Mouse (Mus musculus): ENCODE data around the gene Skint8. TPM values are rescaled to one million over a fixed set of nuclear protein-coding genes. Genes with fewer than 3 reads are reported as not detected.
A peak's percentile ranks its signal among the peaks of the same experiment; 100 is the strongest.
"Not testable (repeated sequence)": the region's sequence is repeated elsewhere in the genome, so short reads cannot be mapped to it uniquely, and the experiment has no call there.

The Skint8 gene
- polyA plus RNA-seq, 1 experiment from 2014 or later: not detected

DNA sequence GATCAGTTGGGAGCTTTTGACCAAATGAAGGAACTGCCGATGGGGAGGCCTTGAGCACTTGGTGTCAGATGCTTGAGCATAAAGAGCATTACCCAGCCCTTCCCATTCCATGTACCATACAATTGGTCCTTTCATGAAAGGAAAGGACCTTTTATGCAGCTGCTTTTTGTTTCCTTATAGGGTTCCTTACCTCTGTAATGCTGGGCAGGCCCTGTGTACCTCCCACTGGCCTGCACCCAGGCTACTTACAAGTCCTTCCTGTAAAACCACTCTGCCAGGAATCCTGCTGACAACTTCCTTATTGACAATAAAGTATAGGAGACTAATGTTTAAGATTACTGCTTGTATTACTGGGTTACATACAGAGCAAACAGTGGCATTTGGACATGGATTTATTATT lies 17.7 kb upstream of the Skint8 start:
- 74% methylated on average over 1 of the region's 1 CpGs for WGBS
- no peaks in the 10 kb centered on the region for H3K36me3 ChIP-seq (ENCODE audit: control insufficient read depth, insufficient read depth, low read length)
- no peaks in the 10 kb centered on the region for H3K27me3 ChIP-seq (ENCODE audit: control insufficient read depth, insufficient read depth, low read length)
- H3K4me1 ChIP-seq (ENCODE audit: control insufficient read depth, insufficient read depth, low read length): no peaks in the 10 kb centered on the region
- no peak overlapping the region for H3K4me3 ChIP-seq (ENCODE audit: low read depth, low read length)
- no peaks in the 10 kb centered on the region for H3K9me3 ChIP-seq (ENCODE audit: control insufficient read depth, low read length)
- ATAC-seq (ENCODE audit: low read depth): no peak
- no peak overlapping the region for H3K4me2 ChIP-seq (ENCODE audit: low read depth, low read length)
- H3K27ac ChIP-seq (ENCODE audit: low read depth, low read length): no peak overlapping the region
- no peak overlapping the region for H3K9ac ChIP-seq (replicated peaks; ENCODE audit: low read depth, low read length)

DNA sequence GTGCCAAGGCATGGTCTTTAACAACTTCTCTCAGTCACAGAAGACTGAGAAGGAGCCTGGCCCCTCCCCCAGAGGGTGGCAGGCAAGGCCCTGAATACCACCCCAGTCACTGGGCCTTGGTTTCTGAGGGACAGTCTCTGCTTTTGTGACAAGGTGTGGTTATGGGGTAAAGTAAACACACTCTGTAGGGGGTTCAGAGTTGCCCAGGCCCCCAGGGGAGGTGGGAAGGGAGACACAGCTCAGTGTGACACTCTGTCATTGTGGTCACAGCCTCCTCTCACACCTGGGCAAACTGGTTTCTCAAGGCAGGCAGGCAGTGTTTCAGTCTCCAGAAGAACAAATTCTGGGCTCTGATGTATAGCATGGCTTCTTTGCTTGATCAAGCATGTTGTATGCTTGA lies 16.4 kb upstream of the Skint8 start, which contains the start of gene Slc5a9:
Gene Slc5a9, minus strand, starts transcription at position 144 of the 400 bp plus-strand sequence.
- H3K4me2 ChIP-seq (ENCODE audit: low read depth, low read length): no peak within 1 kb of the TSS
- H3K27me3 ChIP-seq (ENCODE audit: control insufficient read depth, insufficient read depth, low read length): no peaks in the 10 kb centered on the region
- H3K36me3 ChIP-seq (ENCODE audit: control insufficient read depth, insufficient read depth, low read length): no peaks in the 10 kb centered on the region
- H3K4me1 ChIP-seq (ENCODE audit: control insufficient read depth, insufficient read depth, low read length): no peaks in the 10 kb centered on the region
- no peak for ATAC-seq (ENCODE audit: low read depth)
- no peak within 1 kb of the TSS for H3K27ac ChIP-seq (ENCODE audit: low read depth, low read length)
- H3K9ac ChIP-seq (replicated peaks; ENCODE audit: low read depth, low read length): no peak within 1 kb of the TSS
- H3K9me3 ChIP-seq (ENCODE audit: control insufficient read depth, low read length): no peaks in the 10 kb centered on the region
- H3K4me3 ChIP-seq (ENCODE audit: low read depth, low read length): no peak within 1 kb of the TSS

DNA sequence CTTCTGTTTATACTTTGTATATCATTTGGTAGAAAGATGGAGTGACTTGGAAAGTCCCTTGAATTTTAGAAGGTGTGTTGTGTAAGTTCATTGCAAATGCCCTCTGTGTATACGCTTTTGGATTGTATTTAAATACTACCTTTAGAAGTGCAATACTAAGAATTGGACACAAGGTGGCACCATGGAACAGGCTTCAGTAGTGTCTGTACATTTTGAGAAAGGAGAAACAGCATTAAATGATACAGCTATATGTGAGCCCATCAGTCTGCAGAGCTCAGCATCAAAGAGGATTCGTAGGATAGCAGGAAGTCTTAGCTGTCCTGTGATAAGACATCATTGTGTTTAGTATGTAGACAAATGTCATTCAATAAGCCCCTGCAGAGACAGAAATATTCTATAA lies 11.3 kb upstream of the Skint8 start:
- Histone ChIP-seq H3K9ac (replicated peaks; ENCODE audit: low read depth, low read length) (no peak overlapping the region), H3K36me3 (ENCODE audit: control insufficient read depth, insufficient read depth, low read length) (no peaks in the 10 kb centered on the region), H3K4me3 (ENCODE audit: low read depth, low read length) (no peak overlapping the region), H3K9me3 (ENCODE audit: control insufficient read depth, low read length) (no peaks in the 10 kb centered on the region), H3K4me2 (ENCODE audit: low read depth, low read length) (no peak overlapping the region), H3K27ac (ENCODE audit: low read depth, low read length) (no peak overlapping the region), H3K27me3 (ENCODE audit: control insufficient read depth, insufficient read depth, low read length) (no peaks in the 10 kb centered on the region), H3K4me1 (ENCODE audit: control insufficient read depth, insufficient read depth, low read length) (no peaks in the 10 kb centered on the region)
- peak; percentile 73; the same call in 1 of the 2 replicates for ATAC-seq (ENCODE audit: low read depth)
- WGBS: 49% methylated on average over 2 of the region's 2 CpGs

DNA sequence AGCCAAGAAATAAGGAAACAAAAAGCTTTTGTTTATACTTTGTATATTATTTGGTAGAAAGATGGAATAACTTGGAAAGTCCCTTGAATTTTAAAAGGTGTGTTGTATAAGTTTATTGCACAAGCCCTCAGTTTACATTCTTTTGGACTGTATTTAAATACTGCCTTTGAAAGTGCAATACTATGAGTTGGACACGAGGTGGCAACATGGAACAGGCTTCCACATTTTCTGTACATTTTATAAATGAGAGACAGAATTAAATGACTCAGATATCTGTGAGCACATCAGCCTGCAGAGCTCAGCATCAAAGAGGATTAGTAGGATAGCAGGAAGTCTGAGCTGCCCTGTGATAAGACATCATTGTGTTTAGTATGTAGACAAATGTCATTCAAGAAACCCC lies 42.1 kb downstream of the Skint8 start:
- WGBS: 17% methylated on average over 1 of the region's 1 CpGs
- no peaks in the 10 kb centered on the region for H3K27me3 ChIP-seq (ENCODE audit: control insufficient read depth, insufficient read depth, low read length)
- no peaks in the 10 kb centered on the region for H3K36me3 ChIP-seq (ENCODE audit: control insufficient read depth, insufficient read depth, low read length)
- H3K4me3 ChIP-seq (ENCODE audit: low read depth, low read length): no peak overlapping the region
- H3K27ac ChIP-seq (ENCODE audit: low read depth, low read length): no peak overlapping the region
- no peaks in the 10 kb centered on the region for H3K4me1 ChIP-seq (ENCODE audit: control insufficient read depth, insufficient read depth, low read length)
- H3K4me2 ChIP-seq (ENCODE audit: low read depth, low read length): no peak overlapping the region
- no peak for ATAC-seq (ENCODE audit: low read depth)
- H3K9ac ChIP-seq (replicated peaks; ENCODE audit: low read depth, low read length): no peak overlapping the region
- H3K9me3 ChIP-seq (ENCODE audit: control insufficient read depth, low read length): no peaks in the 10 kb centered on the region

DNA sequence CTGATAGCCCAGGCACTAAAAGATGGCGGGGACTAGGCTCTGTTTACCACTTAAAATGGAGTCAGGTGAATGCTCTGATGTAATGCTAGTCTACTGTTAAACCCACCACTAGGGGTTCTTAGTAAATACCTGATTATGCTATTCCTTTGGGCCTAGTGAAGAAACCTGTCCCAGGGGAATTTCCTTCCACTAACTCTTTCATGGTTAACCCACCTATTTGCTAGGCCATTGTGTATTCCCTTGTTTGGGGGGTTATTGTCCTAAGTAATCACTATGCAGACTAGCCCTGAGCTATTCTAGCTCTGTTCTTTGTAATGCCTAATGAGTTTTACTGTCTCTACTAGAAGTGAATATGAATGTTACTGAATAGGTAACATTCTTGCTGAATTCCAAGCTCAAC lies 44.0 kb downstream of the Skint8 start:
- not testable (repeated sequence) for H3K4me1 ChIP-seq (ENCODE audit: control insufficient read depth, insufficient read depth, low read length); H3K27me3 ChIP-seq (ENCODE audit: control insufficient read depth, insufficient read depth, low read length); H3K27ac ChIP-seq (ENCODE audit: low read depth, low read length); H3K9ac ChIP-seq (replicated peaks; ENCODE audit: low read depth, low read length); H3K9me3 ChIP-seq (ENCODE audit: control insufficient read depth, low read length); ATAC-seq (ENCODE audit: low read depth); H3K36me3 ChIP-seq (ENCODE audit: control insufficient read depth, insufficient read depth, low read length); H3K4me2 ChIP-seq (ENCODE audit: low read depth, low read length); H3K4me3 ChIP-seq (ENCODE audit: low read depth, low read length)
- 81% methylated on average over 1 of the region's 1 CpGs for WGBS

DNA sequence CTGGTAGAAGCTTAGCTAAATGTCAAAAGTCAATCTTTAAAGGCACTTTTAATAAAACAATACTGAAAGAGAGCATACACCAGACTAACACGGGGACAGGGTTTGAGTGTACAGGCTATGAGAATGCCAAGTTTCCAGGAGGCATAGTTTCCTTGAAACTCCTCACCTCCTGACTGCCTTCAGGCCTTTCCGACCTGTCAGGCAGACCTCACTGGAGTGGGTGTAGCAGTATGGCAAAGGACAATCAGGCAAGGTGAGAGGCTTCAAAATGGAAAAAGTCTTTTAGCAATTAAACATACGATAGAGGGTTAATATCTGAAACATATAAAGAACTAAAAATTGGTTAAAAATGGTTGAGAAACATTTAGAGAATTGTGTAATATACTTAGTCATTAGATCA lies 44.5 kb downstream of the Skint8 start:
- 87% methylated on average over 3 of the region's 3 CpGs for WGBS
- ATAC-seq (ENCODE audit: low read depth): no peak
- no peak overlapping the region for H3K4me3 ChIP-seq (ENCODE audit: low read depth, low read length)

DNA sequence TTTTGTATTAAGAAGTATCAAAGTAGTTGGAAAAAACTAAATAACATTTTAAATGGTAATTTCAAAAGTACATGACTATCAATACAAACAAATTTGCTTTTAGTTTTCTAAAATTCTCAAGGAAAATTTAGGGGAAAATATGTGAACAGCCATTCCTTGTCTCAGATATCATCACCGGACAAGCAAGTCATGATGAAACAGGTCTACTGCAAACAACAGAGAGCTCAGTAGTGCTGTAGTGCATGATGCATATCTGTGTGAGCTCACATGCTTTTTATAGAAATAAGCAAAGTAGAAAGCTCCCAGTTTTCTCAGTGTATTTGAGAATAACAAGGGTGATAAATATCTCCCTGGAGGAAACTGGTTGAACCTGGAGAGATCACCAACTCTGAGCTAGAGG lies 53.4 kb downstream of the Skint8 start, which contains the start of gene Skint7:
Gene Skint7, plus strand, starts transcription at position 301 of the 400 bp plus-strand sequence.
- H3K9ac ChIP-seq (replicated peaks; ENCODE audit: low read depth, low read length): no peak within 1 kb of the TSS
- H3K27me3 ChIP-seq (ENCODE audit: control insufficient read depth, insufficient read depth, low read length): no peaks in the 10 kb centered on the region
- no peaks in the 10 kb centered on the region for H3K36me3 ChIP-seq (ENCODE audit: control insufficient read depth, insufficient read depth, low read length)
- no peak within 1 kb of the TSS for H3K27ac ChIP-seq (ENCODE audit: low read depth, low read length)
- no peak within 1 kb of the TSS for H3K4me2 ChIP-seq (ENCODE audit: low read depth, low read length)
- H3K9me3 ChIP-seq (ENCODE audit: control insufficient read depth, low read length): no peaks in the 10 kb centered on the region
- no peak within 1 kb of the TSS for H3K4me3 ChIP-seq (ENCODE audit: low read depth, low read length)
- ATAC-seq (ENCODE audit: low read depth): no peak
- H3K4me1 ChIP-seq (ENCODE audit: control insufficient read depth, insufficient read depth, low read length): no peaks in the 10 kb centered on the region
- WGBS: 94% methylated on average over 1 of the region's 1 CpGs

More for the DNA sequence above, 44.5 kb downstream of the Skint8 start:
- Histone ChIP-seq H3K9ac (replicated peaks; ENCODE audit: low read depth, low read length) (no peak overlapping the region), H3K27me3 (ENCODE audit: control insufficient read depth, insufficient read depth, low read length) (no peaks in the 10 kb centered on the region), H3K36me3 (ENCODE audit: control insufficient read depth, insufficient read depth, low read length) (no peaks in the 10 kb centered on the region), H3K27ac (ENCODE audit: low read depth, low read length) (no peak overlapping the region), H3K4me1 (ENCODE audit: control insufficient read depth, insufficient read depth, low read length) (no peaks in the 10 kb centered on the region), H3K9me3 (ENCODE audit: control insufficient read depth, low read length) (no peaks in the 10 kb centered on the region), H3K4me2 (ENCODE audit: low read depth, low read length) (no peak overlapping the region)

Other genes with a start within 250 kb of the Skint8 start
- gene Spata6, start 199.4 kb upstream of the Skint8 start, polyA plus RNA-seq (2014; fragmentation: Nextera tagmentation; extraction: Ambion mirVana): 11.8 and 16.9 TPM in 2 replicates
- not detected in 2 replicates for gene Slc5a9, start 16.5 kb upstream of the Skint8 start, polyA plus RNA-seq (2014; fragmentation: Nextera tagmentation; extraction: Ambion mirVana)
- gene Skint7, start 53.5 kb downstream of the Skint8 start, polyA plus RNA-seq (2014; fragmentation: Nextera tagmentation; extraction: Ambion mirVana): not detected in 2 replicates
- gene Skint1, start 86.9 kb downstream of the Skint8 start, polyA plus RNA-seq (2014; fragmentation: Nextera tagmentation; extraction: Ambion mirVana): not detected in 2 replicates
- gene Skint4, start 152.6 kb downstream of the Skint8 start, polyA plus RNA-seq (2014; fragmentation: Nextera tagmentation; extraction: Ambion mirVana): not detected in 2 replicates